Mouse (Mus musculus) cortical plate, adult 2 months (tissue): ENCODE data around the gene Ttc24.

Experiments
- CTCF ChIP-seq: fragments of 200-500 bp; IDR thresholded peaks from 2 replicates; pipeline ENCODE4 v1.5.1; 2011; ENCODE audit warnings: mild to moderate bottlenecking, control low read depth, low read length; ENCODE audit not compliant: insufficient read depth; ENCODE audit errors: extremely low read depth
- POLR2A ChIP-seq: fragments of 200-500 bp; IDR thresholded peaks from 2 replicates; pipeline ENCODE4 v1.6.1; 2011; ENCODE audit warnings: mild to moderate bottlenecking, low read length, control low read depth; ENCODE audit not compliant: insufficient read depth; ENCODE audit errors: extremely low read depth

DNA sequence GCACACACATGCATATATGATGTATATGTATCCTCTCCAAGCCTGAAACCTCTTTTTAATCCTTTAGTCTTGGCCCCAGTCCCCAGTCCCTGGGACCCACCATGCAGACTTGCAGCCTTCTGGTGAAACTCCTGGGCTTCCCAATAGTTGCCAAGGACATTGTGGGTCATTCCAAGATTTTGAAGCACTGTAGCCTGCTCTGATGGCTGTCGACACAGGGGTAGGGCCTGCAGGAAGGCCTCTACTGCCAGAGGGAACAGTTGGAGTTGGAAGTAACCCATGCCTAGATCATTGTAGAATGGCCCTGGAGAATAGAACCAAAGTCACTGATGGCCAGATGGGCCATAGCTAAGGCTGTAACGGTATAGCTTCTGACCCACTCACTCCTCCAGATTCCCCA, 3.8 kb downstream of the Ttc24 start:
- TF ChIP-seq CTCF (no peak), POLR2A (no peak)
